Mouse (Mus musculus) liver, embryonic 14.5 days (tissue): ENCODE results near the gene Xirp1. TPM values are rescaled to one million over a fixed set of nuclear protein-coding genes. Genes with fewer than 3 reads are reported as not detected.

Experiments
- ATAC-seq: fragments of 200-750 bp; cut with Nextera tagmentation; 2 replicates; pipeline ENCODE4 v1.8.0; 2017; ENCODE audit warnings: moderate number of reproducible peaks, mild to moderate bottlenecking, moderate library complexity; ENCODE audit not compliant: insufficient read depth
- DNase-seq, 3 experiments: peaks; one replicate each; pipeline ENCODE4 v3.0.0-alpha.2; 2012 to 2013; ENCODE audit warnings: low read depth in 3 of 3, low spot score in 3 of 3
- H3K27ac ChIP-seq: fragments of 300-500 bp; sonication (generic); 2 replicates; pipeline ENCODE4 v1.5.1; 2014; ENCODE audit warnings: moderate library complexity, mild to moderate bottlenecking, control low read depth, inconsistent platforms
- H3K27me3 ChIP-seq: fragments of 300-500 bp; sonication (generic); 2 replicates; pipeline ENCODE4 v1.6.1; 2014; ENCODE audit warnings: mild to moderate bottlenecking, low read length, moderate library complexity; ENCODE audit not compliant: control insufficient read depth, insufficient read depth
- H3K36me3 ChIP-seq: fragments of 300-500 bp; sonication (generic); replicated peaks from 2 replicates; pipeline ENCODE4 v1.6.1; 2014; ENCODE audit warnings: low read depth; ENCODE audit not compliant: control insufficient read depth, insufficient read depth
- H3K4me1 ChIP-seq, 2 experiments: fragments of 200-500 bp in 1 of 2; fragments of 300-500 bp in 1 of 2; sonication (generic) in 1 of 2; replicated peaks; 2 replicates each; pipeline ENCODE4 v1.6.1; 2012 to 2014; ENCODE audit warnings: antibody characterized with exemption in 1 of 2, inconsistent platforms in 1 of 2, low read length in 1 of 2; ENCODE audit not compliant: control insufficient read depth in 2 of 2, insufficient read depth in 2 of 2
- H3K4me2 ChIP-seq: fragments of 300-500 bp; sonication (generic); 2 replicates; pipeline ENCODE4 v1.6.1; 2014; ENCODE audit warnings: low read depth, mild to moderate bottlenecking, control low read depth, moderate library complexity
- H3K4me3 ChIP-seq, 2 experiments: fragments of 200-500 bp in 1 of 2; fragments of 300-500 bp in 1 of 2; sonication (generic) in 1 of 2; 2 replicates each; pipeline ENCODE4 v1.5.1; 2012 to 2014; ENCODE audit warnings: low read depth in 2 of 2, low read length in 2 of 2, mild to moderate bottlenecking in 2 of 2, control low read depth in 1 of 2, inconsistent platforms in 1 of 2, moderate library complexity in 1 of 2; ENCODE audit not compliant: insufficient read depth in 1 of 2
- H3K9ac ChIP-seq: fragments of 300-500 bp; sonication (generic); replicated peaks from 2 replicates; pipeline ENCODE4 v1.6.1; 2014; ENCODE audit warnings: mild to moderate bottlenecking, control low read depth, moderate library complexity
- H3K9me3 ChIP-seq: fragments of 300-500 bp; sonication (generic); 2 replicates; pipeline ENCODE4 v1.6.1; 2016; ENCODE audit warnings: low read length, mixed read lengths; ENCODE audit not compliant: control insufficient read depth
- CTCF ChIP-seq: IDR thresholded peaks from 2 replicates; pipeline ENCODE4 v1.5.1; 2016; ENCODE audit warnings: antibody characterized with exemption, low read depth, control low read depth
- EP300 ChIP-seq: IDR thresholded peaks from 2 replicates; pipeline ENCODE4 v1.6.1; 2016; ENCODE audit warnings: antibody characterized with exemption, low read depth
- WGBS: fragments of 180-500 bp; shearing (Covaris S2); extraction: QIAGEN DNeasy Blood & Tissue Kit; methylation state at CpG from one replicate; pipeline ENCODE4 v1.1.7; 2014; ENCODE audit not compliant: insufficient replicate concordance; 5-methylcytosine and 5-hydroxymethylcytosine counted together
- polyA plus RNA-seq, 2 experiments: library from polyadenylated mRNA; depleted of rRNA in 1 of 2; stranded (reverse) in 1 of 2; unstranded in 1 of 2; fragments of >200 nt; fragmentation: Nextera tagmentation in 1 of 2; extraction: Ambion mirVana in 1 of 2; gene quantifications; 2 replicates each; pipeline versions ENCODE4 v1.2.1 to v1.2.3; 2012 to 2014

The Xirp1 gene
- polyA plus RNA-seq, 2 experiments: not detected

DNA sequence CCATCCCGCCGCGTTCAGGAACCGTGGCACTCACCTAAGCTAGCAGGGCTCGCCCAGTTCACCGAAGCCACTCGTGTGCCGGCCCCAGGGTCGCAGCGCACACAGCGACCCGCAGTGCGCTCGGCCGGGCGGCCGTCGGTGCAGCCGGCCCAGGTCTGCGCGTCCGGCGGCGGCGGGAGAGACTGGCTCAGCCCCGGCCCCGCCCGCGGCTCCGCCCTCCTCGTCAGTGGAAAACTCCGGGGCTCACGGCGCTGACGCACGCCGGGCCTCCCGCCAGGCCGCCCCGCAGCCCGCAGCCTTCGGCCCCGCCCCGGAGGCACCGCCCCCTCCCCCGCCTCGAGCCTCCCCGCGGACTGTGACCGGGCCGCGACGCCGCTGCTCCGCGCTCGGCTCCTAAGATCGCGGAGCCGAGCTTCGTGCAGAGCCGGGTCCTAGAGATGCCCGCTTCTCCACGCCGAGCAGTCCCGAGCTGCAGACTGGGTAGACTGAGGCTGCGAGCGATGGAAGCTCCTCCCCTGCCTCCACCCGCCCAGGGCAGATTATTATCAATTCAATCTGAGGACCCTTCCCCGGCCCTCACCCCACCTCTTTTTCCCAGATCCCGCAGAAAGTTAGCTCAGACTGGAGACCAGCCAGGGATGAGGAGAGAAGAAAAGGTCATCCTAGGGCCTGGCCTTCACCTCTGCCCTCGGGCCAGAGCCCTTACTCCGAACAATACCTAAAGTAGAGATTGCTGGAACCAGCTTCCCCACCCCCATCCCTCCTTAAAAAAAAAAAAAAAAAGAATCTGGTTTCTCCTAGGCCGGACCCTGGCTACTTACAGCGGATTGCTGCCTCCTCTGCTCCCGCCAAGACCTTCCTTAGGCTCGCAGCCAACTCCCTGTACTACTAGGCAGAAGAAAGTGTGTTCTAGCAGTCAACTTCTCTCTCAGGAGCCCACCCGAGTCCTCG, 39.5 kb downstream of the Xirp1 start:
- Histone ChIP-seq H3K9ac (peak overlapping the region; percentile 46), H3K27me3 (peaks cover 15% of the 10 kb centered on the region), H3K4me1 (peaks cover 0 to 28% of the 10 kb centered on the region in 2 experiments; a peak in 3 of 4 replicates), H3K36me3 (no peaks in the 10 kb centered on the region), H3K4me3 (peak overlapping the region; percentile 49 to 56), H3K9me3 (no peaks in the 10 kb centered on the region), H3K4me2 (peak overlapping the region; percentile 63), H3K27ac (no peak overlapping the region)
- WGBS: 2% methylated on average over 79 of the region's 79 CpGs
- TF ChIP-seq CTCF: no peak
- TF ChIP-seq EP300: no peak
- DNase-seq: peak; percentile 55 to 64 (median 59)
- peak; percentile 80 for ATAC-seq

DNA sequence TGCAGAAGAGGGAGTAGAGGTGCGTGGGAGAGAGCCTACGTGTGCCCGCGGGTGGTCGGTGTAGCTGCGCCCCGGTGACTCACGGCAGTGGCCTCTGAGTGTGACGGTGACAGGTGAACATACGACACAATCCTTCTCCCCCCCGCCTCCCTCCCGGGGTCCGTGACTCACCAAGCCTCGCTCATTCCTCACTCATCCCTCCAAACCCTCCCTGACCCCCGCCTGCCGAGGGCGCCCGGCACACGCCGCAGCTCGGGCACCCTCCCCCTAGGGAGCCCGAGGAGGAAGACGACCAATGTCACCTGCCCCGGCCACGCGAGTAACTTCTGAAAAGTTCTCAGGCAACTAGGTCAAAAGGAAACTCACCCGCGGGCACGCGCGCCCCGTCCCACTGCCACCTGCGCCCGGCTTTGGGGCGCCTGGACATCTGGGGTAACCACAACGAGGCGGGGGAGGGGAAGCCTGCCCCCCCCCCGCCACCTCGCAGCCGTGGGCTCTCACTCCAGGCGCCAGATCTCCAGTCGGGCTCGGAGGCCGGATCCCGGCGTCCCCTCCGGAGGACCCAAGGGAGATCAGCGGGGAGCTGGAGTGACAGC, 40.3 kb downstream of the Xirp1 start:
- no peak overlapping the region for H3K27ac ChIP-seq
- peak overlapping the region; percentile 40 for H3K9ac ChIP-seq
- no peak; the same call in 1 of the 2 replicates for ATAC-seq
- no peak for DNase-seq
- H3K4me2 ChIP-seq: peak overlapping the region; percentile 63
- peaks cover 0 to 30% of the 10 kb centered on the region in 2 experiments; a peak in 3 of 4 replicates for H3K4me1 ChIP-seq
- no peaks in the 10 kb centered on the region for H3K9me3 ChIP-seq
- TF ChIP-seq EP300: no peak
- no peak for TF ChIP-seq CTCF
- WGBS: under 1% methylated on average over 48 of the region's 48 CpGs
- peaks cover 15% of the 10 kb centered on the region for H3K27me3 ChIP-seq
- peak overlapping the region; percentile 49 to 56 for H3K4me3 ChIP-seq
- H3K36me3 ChIP-seq: no peaks in the 10 kb centered on the region

- no peaks in the 10 kb centered on the region for H3K36me3 ChIP-seq
- no peak overlapping the region for H3K9ac ChIP-seq
- peak; percentile 9; the same call in 1 of the 2 replicates for ATAC-seq
- peak overlapping the region; percentile 49 to 56 for H3K4me3 ChIP-seq
- 1% methylated on average over 11 of the region's 11 CpGs for WGBS
- no peaks in the 10 kb centered on the region for H3K9me3 ChIP-seq
- DNase-seq: no peak
- peak overlapping the region; percentile 63 for H3K4me2 ChIP-seq
- H3K27me3 ChIP-seq: peaks cover 15% of the 10 kb centered on the region
- no peak for TF ChIP-seq EP300
- TF ChIP-seq CTCF: peak; percentile 53
- no peak overlapping the region for H3K27ac ChIP-seq
- peaks cover 0 to 34% of the 10 kb centered on the region in 2 experiments; a peak in 3 of 4 replicates for H3K4me1 ChIP-seq
Measured at GRCm38 (mm10) chr9:119982241-119982811, 41.1 kb downstream of the Xirp1 start.

DNA sequence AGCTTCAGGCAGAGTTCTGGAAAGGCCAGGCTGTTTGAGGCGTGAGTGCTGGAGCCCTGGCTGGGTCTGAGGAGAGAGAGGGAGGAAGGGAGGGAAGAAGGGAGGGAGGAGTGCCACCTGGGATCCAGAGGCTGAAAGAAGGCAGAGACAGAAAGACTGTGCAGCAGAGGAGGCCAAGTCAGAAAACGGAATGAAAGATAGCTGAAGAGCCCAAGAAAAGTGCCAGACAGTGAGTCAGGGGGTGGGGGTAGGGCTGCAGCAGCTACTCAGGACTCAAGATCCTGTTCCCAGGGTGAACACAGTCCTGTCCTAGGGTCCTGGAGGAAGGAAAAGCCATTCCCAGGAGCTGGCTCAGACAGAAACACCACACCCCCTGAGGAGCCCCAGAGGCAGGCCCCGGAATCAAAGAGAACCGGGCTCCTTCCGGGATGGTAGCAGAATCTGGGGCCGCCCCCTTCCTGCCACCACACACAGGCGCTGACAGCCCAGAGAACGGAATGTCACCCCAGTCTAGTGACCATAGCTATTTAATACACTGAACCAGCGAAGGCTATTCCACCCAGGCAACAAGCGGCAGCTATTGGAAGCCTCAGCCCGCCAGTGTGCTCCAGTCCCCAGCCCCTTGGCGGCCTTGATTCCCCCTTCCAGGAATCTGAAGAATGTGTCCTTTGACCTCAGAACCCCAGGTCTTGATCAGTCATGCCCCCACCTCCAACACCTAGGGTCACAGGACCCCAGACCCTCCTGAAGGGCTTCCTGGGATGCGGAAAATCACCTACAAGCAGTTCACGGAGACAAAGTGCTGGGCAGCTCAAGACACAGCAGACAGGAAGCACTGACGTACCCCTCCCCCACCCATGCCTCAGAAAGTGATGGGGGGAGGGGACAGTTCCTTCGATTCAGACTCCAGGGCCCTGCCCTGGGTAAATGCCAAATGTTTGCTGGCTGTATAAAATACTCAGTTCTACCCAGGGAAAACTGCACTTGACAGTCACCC, 41.9 kb downstream of the Xirp1 start:
- H3K36me3 ChIP-seq: no peaks in the 10 kb centered on the region
- no peak for DNase-seq
- WGBS: 4% methylated on average over 16 of the region's 16 CpGs
- peaks cover 15% of the 10 kb centered on the region for H3K27me3 ChIP-seq
- H3K4me2 ChIP-seq: peak overlapping the region; percentile 63
- peak overlapping the region; percentile 39 to 44 for H3K4me3 ChIP-seq
- TF ChIP-seq CTCF (no peak), EP300 (no peak)
- no peak overlapping the region for H3K9ac ChIP-seq
- H3K9me3 ChIP-seq: no peaks in the 10 kb centered on the region
- ATAC-seq: peak; percentile 24
- peak overlapping the region; percentile 46 for H3K27ac ChIP-seq
- H3K4me1 ChIP-seq: peaks cover 0 to 40% of the 10 kb centered on the region in 2 experiments; a peak in 3 of 4 replicates
